Mouse (Mus musculus) forebrain, embryonic 16.5 days (tissue): Measurements from ENCODE around the gene Myh13. TPM values are rescaled to one million over a fixed set of nuclear protein-coding genes. Genes with fewer than 3 reads are reported as not detected.

ENCODE experiments used
- ATAC-seq: fragments of 200-750 bp; cut with Nextera tagmentation; 2 replicates; pipeline ENCODE4 v1.8.0; 2017; ENCODE audit warnings: mild to moderate bottlenecking, moderate library complexity
- H3K27ac ChIP-seq: fragments of 300-500 bp; sonication (generic); 2 replicates; pipeline ENCODE4 v1.5.1; 2014; ENCODE audit warnings: low read length, control low read depth
- H3K27me3 ChIP-seq: fragments of 300-500 bp; sonication (generic); replicated peaks from 2 replicates; pipeline ENCODE4 v1.6.1; 2014; ENCODE audit warnings: low read length; ENCODE audit not compliant: control insufficient read depth, insufficient read depth
- H3K36me3 ChIP-seq: fragments of 300-500 bp; sonication (generic); 2 replicates; pipeline ENCODE4 v1.6.1; 2014; ENCODE audit not compliant: control insufficient read depth, insufficient read depth
- H3K4me1 ChIP-seq: fragments of 300-500 bp; sonication (generic); replicated peaks from 2 replicates; pipeline ENCODE4 v1.6.1; 2014; ENCODE audit warnings: low read length; ENCODE audit not compliant: control insufficient read depth, insufficient read depth
- H3K4me2 ChIP-seq: fragments of 300-500 bp; sonication (generic); 2 replicates; pipeline ENCODE4 v1.6.1; 2014; ENCODE audit warnings: mild to moderate bottlenecking, low read length, control low read depth
- H3K4me3 ChIP-seq: fragments of 300-500 bp; sonication (generic); replicated peaks from 2 replicates; pipeline ENCODE4 v1.5.1; 2014; ENCODE audit warnings: mild to moderate bottlenecking, low read length, control low read depth
- H3K9ac ChIP-seq: fragments of 300-500 bp; sonication (generic); replicated peaks from 2 replicates; pipeline ENCODE4 v1.6.1; 2014; ENCODE audit warnings: low read depth, low read length, control low read depth
- H3K9me3 ChIP-seq: fragments of 300-500 bp; sonication (generic); 2 replicates; pipeline ENCODE4 v1.6.1; 2016; ENCODE audit warnings: low read length; ENCODE audit not compliant: control insufficient read depth
- WGBS: fragments of 180-500 bp; shearing (Covaris S2); extraction: QIAGEN DNeasy Blood & Tissue Kit; methylation state at CpG from one replicate; pipeline ENCODE4 v1.1.7; 2014; 5-methylcytosine and 5-hydroxymethylcytosine counted together
- polyA plus RNA-seq: library from polyadenylated mRNA; unstranded; fragments of >200 nt; fragmentation: Nextera tagmentation; extraction: Ambion mirVana; gene quantifications from 2 replicates; pipeline ENCODE4 v1.2.1, GENCODE M21; 2015

Myh13 gene
- polyA plus RNA-seq, 1 experiment from 2014 or later = not detected

DNA sequence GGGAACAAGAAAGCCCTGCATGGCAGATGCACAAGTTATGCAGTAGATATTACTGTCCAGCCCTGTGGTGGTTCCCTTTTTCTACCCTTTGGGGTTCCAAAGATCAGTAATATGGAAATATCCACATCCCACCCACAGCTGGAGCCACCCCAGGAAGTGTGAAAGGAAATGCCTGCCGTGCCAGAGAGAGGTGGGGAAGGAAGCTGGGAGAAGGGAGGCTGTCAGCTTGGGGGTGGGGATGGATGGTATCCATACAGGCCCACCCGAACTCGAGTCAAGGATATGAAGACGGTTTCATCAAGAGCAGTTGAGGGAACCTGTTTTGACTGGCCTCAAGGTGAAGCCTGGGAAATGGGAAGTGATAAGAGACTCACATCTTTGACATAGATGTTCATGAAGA lies 60.4 kb downstream of the Myh13 start:
- ATAC-seq = no peak
- Histone ChIP-seq H3K27ac (no peak overlapping the region), H3K9me3 (no peaks in the 10 kb centered on the region), H3K4me2 (no peak overlapping the region), H3K36me3 (no peaks in the 10 kb centered on the region), H3K4me3 (no peak overlapping the region), H3K27me3 (no peaks in the 10 kb centered on the region), H3K4me1 (no peaks in the 10 kb centered on the region), H3K9ac (no peak overlapping the region)
- WGBS = 70% methylated on average over 4 of the region's 4 CpGs

GRCm38 (mm10) chr11:67384653-67385052 lies 63.2 kb downstream of the Myh13 start:
- no peaks in the 10 kb centered on the region for H3K4me1 ChIP-seq
- no peak for ATAC-seq
- H3K9me3 ChIP-seq = no peaks in the 10 kb centered on the region
- no peak overlapping the region for H3K27ac ChIP-seq
- WGBS = 89% methylated on average over 7 of the region's 7 CpGs
- H3K27me3 ChIP-seq = no peaks in the 10 kb centered on the region
- no peak overlapping the region for H3K4me3 ChIP-seq
- no peak overlapping the region for H3K9ac ChIP-seq
- no peak overlapping the region for H3K4me2 ChIP-seq
- no peaks in the 10 kb centered on the region for H3K36me3 ChIP-seq

DNA sequence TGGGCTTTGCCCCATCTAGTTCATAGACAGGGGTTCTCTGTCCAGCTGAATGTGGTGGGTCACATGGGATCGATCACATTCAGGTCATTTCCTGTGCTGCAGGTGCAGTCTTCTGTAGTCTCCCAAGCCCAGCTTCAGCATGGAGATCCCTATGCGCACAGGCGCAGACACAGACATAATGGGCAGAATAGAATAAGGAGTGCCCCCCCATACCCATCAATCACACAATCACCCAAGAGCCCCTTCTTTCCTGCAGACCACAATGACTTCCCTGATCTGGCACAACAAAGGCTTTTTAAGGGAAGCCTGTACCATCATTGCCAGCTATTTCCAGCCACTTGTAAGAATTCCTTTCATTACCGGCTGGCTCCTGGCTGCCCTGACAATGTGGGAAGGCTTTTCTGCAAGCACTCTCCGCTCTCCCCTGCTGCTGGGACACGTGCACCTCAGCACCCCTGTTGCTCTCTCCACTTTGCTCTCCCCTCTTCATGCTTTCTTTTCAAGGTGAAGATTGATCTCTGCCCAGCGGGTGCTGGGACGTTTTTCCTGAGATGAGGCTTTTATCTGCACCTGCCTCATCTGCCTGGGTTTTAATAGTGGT lies 65.5 kb downstream of the Myh13 start:
- no peak overlapping the region for H3K4me3 ChIP-seq
- 23% methylated on average over 8 of the region's 8 CpGs for WGBS
- no peak overlapping the region for H3K9ac ChIP-seq
- no peak overlapping the region for H3K4me2 ChIP-seq
- no peaks in the 10 kb centered on the region for H3K4me1 ChIP-seq
- H3K36me3 ChIP-seq = no peaks in the 10 kb centered on the region
- ATAC-seq = no peak
- no peaks in the 10 kb centered on the region for H3K9me3 ChIP-seq
- H3K27me3 ChIP-seq = no peaks in the 10 kb centered on the region
- no peak overlapping the region for H3K27ac ChIP-seq

- Histone ChIP-seq H3K4me1 (no peaks in the 10 kb centered on the region), H3K4me2 (no peak overlapping the region), H3K9ac (no peak overlapping the region), H3K9me3 (no peaks in the 10 kb centered on the region), H3K27ac (no peak overlapping the region), H3K36me3 (no peaks in the 10 kb centered on the region), H3K27me3 (no peaks in the 10 kb centered on the region), H3K4me3 (no peak overlapping the region)
- 94% methylated on average over 3 of the region's 3 CpGs for WGBS
- no peak for ATAC-seq
Observed at GRCm38 (mm10) chr11:67390679-67391384, 69.4 kb downstream of the Myh13 start.

- no peak overlapping the region for H3K4me2 ChIP-seq
- H3K27ac ChIP-seq = no peak overlapping the region
- H3K4me1 ChIP-seq = no peaks in the 10 kb centered on the region
- ATAC-seq = no peak
- no peak overlapping the region for H3K4me3 ChIP-seq
- WGBS = 78% methylated on average over 3 of the region's 3 CpGs
- no peak overlapping the region for H3K9ac ChIP-seq
- no peaks in the 10 kb centered on the region for H3K9me3 ChIP-seq
- H3K27me3 ChIP-seq = no peaks in the 10 kb centered on the region
- H3K36me3 ChIP-seq = no peaks in the 10 kb centered on the region
Observed at GRCm38 (mm10) chr11:67392369-67392768, 70.9 kb downstream of the Myh13 start.

- no peaks in the 10 kb centered on the region for H3K9me3 ChIP-seq
- WGBS = 92% methylated on average over 5 of the region's 5 CpGs
- no peak overlapping the region for H3K4me3 ChIP-seq
- H3K27ac ChIP-seq = no peak overlapping the region
- ATAC-seq = no peak
- no peak overlapping the region for H3K4me2 ChIP-seq
- H3K4me1 ChIP-seq = no peaks in the 10 kb centered on the region
- H3K36me3 ChIP-seq = no peaks in the 10 kb centered on the region
- H3K27me3 ChIP-seq = no peaks in the 10 kb centered on the region
- no peak overlapping the region for H3K9ac ChIP-seq
Observed at GRCm38 (mm10) chr11:67400956-67401355, 79.5 kb downstream of the Myh13 start.

GRCm38 (mm10) chr11:67414346-67414940 lies 93.0 kb downstream of the Myh13 start:
- H3K36me3 ChIP-seq = no peaks in the 10 kb centered on the region
- H3K4me2 ChIP-seq = no peak overlapping the region
- no peak overlapping the region for H3K9ac ChIP-seq
- no peaks in the 10 kb centered on the region for H3K9me3 ChIP-seq
- no peaks in the 10 kb centered on the region for H3K27me3 ChIP-seq
- no peaks in the 10 kb centered on the region for H3K4me1 ChIP-seq
- 64% methylated on average over 6 of the region's 6 CpGs for WGBS
- ATAC-seq = no peak
- no peak overlapping the region for H3K27ac ChIP-seq
- no peak overlapping the region for H3K4me3 ChIP-seq

Other genes starting within 250 kb of the Myh13 start
- gene Myh3, start 243.4 kb upstream of the Myh13 start, polyA plus RNA-seq = 0.09 and 0.36 TPM in 2 replicates
- gene Myh2, start 150.6 kb upstream of the Myh13 start, polyA plus RNA-seq = 0.05 TPM in 1 of 2 replicates, not detected in the other
- gene Myh1, start 121.6 kb upstream of the Myh13 start, polyA plus RNA-seq = not detected in 2 replicates
- 0.04 TPM in 1 of 2 replicates, not detected in the other for gene Myh4, start 83.6 kb upstream of the Myh13 start, polyA plus RNA-seq
- 0.10 and 0.27 TPM in 2 replicates for gene Myh8, start 44.5 kb upstream of the Myh13 start, polyA plus RNA-seq
- gene Gas7, start 133.8 kb downstream of the Myh13 start, polyA plus RNA-seq = 75.1 TPM in 2 replicates